Mouse (Mus musculus) heart, postnatal 0 days (tissue): ENCODE data around the gene Il13. TPM values are rescaled to one million over a fixed set of nuclear protein-coding genes. Genes with fewer than 3 reads are reported as not detected.

Experiments used
- ATAC-seq: fragments of 200-750 bp; cut with Nextera tagmentation; 2 replicates; pipeline ENCODE4 v1.8.0; 2017; ENCODE audit warnings: low read depth, moderate number of reproducible peaks, moderate library complexity; ENCODE audit not compliant: insufficient read depth
- DNase-seq: peaks from one replicate; pipeline ENCODE4 v3.0.0-alpha.2; 2016; ENCODE audit warnings: low spot score
- H3K27ac ChIP-seq: fragments of 300-500 bp; sonication (generic); 2 replicates; pipeline ENCODE4 v1.5.1; 2014; ENCODE audit warnings: low read depth, mild to moderate bottlenecking
- H3K27me3 ChIP-seq: fragments of 300-500 bp; sonication (generic); 2 replicates; pipeline ENCODE4 v1.6.1; 2014; ENCODE audit warnings: low read length, mixed read lengths; ENCODE audit not compliant: control insufficient read depth, insufficient read depth
- H3K36me3 ChIP-seq: fragments of 300-500 bp; sonication (generic); replicated peaks from 2 replicates; pipeline ENCODE4 v1.6.1; 2014; ENCODE audit warnings: low read length, mixed read lengths; ENCODE audit not compliant: control insufficient read depth, insufficient read depth
- H3K4me1 ChIP-seq: fragments of 300-500 bp; sonication (generic); 2 replicates; pipeline ENCODE4 v1.6.1; 2014; ENCODE audit warnings: antibody characterized with exemption; ENCODE audit not compliant: control insufficient read depth, insufficient read depth
- H3K4me2 ChIP-seq: fragments of 300-500 bp; sonication (generic); 2 replicates; pipeline ENCODE4 v1.6.1; 2014; ENCODE audit warnings: low read depth, mild to moderate bottlenecking, low read length, moderate library complexity
- H3K4me3 ChIP-seq: fragments of 300-500 bp; sonication (generic); 2 replicates; pipeline ENCODE4 v1.5.1; 2014; ENCODE audit warnings: low read depth, low read length
- H3K9ac ChIP-seq: fragments of 300-500 bp; sonication (generic); replicated peaks from 2 replicates; pipeline ENCODE4 v1.6.1; 2014; ENCODE audit warnings: low read depth, low read length, mixed read lengths
- H3K9me3 ChIP-seq: fragments of 300-500 bp; sonication (generic); replicated peaks from 2 replicates; pipeline ENCODE4 v1.6.1; 2016; ENCODE audit warnings: low read length; ENCODE audit not compliant: control insufficient read depth
- CTCF ChIP-seq: IDR thresholded peaks from 2 replicates; pipeline ENCODE4 v1.5.1; 2016; ENCODE audit warnings: antibody characterized with exemption, control low read depth, low read depth
- EP300 ChIP-seq: IDR thresholded peaks from 2 replicates; pipeline ENCODE4 v1.6.1; 2016; ENCODE audit warnings: antibody characterized with exemption, low read depth
- WGBS: fragments of 180-500 bp; shearing (Covaris S2); extraction: QIAGEN DNeasy Blood & Tissue Kit; methylation state at CpG from one replicate; pipeline ENCODE4 v1.1.7; 2014; 5-methylcytosine and 5-hydroxymethylcytosine counted together
- polyA plus RNA-seq: library from polyadenylated mRNA; unstranded; fragments of >200 nt; fragmentation: Nextera tagmentation; extraction: Ambion mirVana; gene quantifications from 2 replicates; pipeline ENCODE4 v1.2.1, GENCODE M21; 2015
- total RNA-seq: library from RNA; depleted of rRNA; stranded (reverse); fragments of >200 nt; gene quantifications from 2 replicates; pipeline ENCODE4 v1.2.3, GENCODE M21; 2014; ENCODE audit warnings: low replicate concordance

The Il13 gene
- total and polyA plus RNA-seq, 2 experiments from 2014 or later, result not detected

- ATAC-seq, result no peak
- Histone ChIP-seq H3K27me3 (no peaks in the 10 kb centered on the region), H3K27ac (no peak overlapping the region)
Measured at GRCm38 (mm10) chr11:53615575-53615974, 18.9 kb downstream of the Il13 start.

GRCm38 (mm10) chr11:53615172-53615571 is 19.3 kb downstream of the Il13 start:
- TF ChIP-seq EP300, result no peak
- Histone ChIP-seq H3K4me1 (no peaks in the 10 kb centered on the region), H3K9me3 (no peaks in the 10 kb centered on the region), H3K4me2 (no peak overlapping the region), H3K4me3 (no peak overlapping the region), H3K36me3 (no peaks in the 10 kb centered on the region), H3K9ac (no peak overlapping the region), H3K27ac (no peak overlapping the region), H3K27me3 (no peaks in the 10 kb centered on the region)
- ATAC-seq (no peak), DNase-seq (no peak)
- WGBS, result 59% methylated on average over 6 of the region's 6 CpGs

More at GRCm38 (mm10) chr11:53615575-53615974, 18.9 kb downstream of the Il13 start:
- Histone ChIP-seq H3K9ac (no peak overlapping the region), H3K4me3 (no peak overlapping the region), H3K36me3 (no peaks in the 10 kb centered on the region), H3K4me2 (no peak overlapping the region), H3K4me1 (no peaks in the 10 kb centered on the region), H3K9me3 (no peaks in the 10 kb centered on the region)
- TF ChIP-seq EP300 (no peak), CTCF (no peak)
- 86% methylated on average over 8 of the region's 8 CpGs for WGBS
- DNase-seq, result no peak

DNA sequence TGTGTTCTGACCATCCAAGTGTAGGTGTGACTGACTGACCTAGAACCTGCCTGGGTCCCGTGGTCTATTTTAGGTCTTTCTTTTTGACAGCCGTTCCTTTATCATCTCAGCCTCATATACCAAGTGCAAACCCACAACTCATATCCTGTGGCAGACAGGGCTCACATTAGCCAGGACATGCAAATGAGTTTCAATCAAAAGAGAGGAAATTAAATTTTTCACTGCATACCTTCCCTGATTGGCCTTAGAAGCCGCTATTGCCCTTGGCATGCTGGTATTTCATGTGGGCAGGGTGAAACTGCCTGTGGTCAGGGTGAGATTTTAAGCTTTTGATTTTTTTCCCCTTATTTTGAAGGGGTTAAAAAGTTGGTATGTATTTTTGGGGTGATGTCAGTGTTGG is 24.8 kb downstream of the Il13 start:
- Histone ChIP-seq H3K27me3 (no peaks in the 10 kb centered on the region), H3K27ac (no peak overlapping the region), H3K9ac (no peak overlapping the region), H3K9me3 (no peaks in the 10 kb centered on the region), H3K36me3 (no peaks in the 10 kb centered on the region), H3K4me3 (no peak overlapping the region), H3K4me1 (no peaks in the 10 kb centered on the region), H3K4me2 (no peak overlapping the region)
- 59% methylated on average over 3 of the region's 3 CpGs for WGBS
- ATAC-seq (no peak), DNase-seq (no peak)
- TF ChIP-seq EP300, result no peak
- no peak for TF ChIP-seq CTCF

DNA sequence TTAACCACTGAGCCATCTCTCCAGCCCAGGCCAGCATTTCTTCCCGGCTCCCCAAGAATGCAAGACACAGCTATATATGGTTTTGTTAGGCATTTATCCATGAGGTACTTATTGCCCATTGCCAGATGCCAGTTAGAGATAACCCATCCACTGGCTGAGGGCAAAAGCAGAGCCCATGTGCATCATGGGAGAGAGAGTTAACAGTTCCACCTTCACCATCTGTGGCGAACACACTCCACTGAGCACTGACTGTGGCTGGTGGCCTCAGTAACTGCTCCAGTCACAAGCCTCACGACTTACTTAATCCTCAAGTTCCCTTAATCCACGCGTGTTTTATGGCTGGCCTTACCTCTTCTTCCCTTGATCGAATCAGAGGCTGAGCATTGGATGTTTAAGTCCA is 25.3 kb downstream of the Il13 start:
- no peak overlapping the region for H3K9ac ChIP-seq
- no peak overlapping the region for H3K4me3 ChIP-seq
- no peak for DNase-seq
- H3K36me3 ChIP-seq, result no peaks in the 10 kb centered on the region
- H3K4me2 ChIP-seq, result no peak overlapping the region
- no peaks in the 10 kb centered on the region for H3K9me3 ChIP-seq
- TF ChIP-seq EP300, result no peak
- no peak for TF ChIP-seq CTCF
- no peak overlapping the region for H3K27ac ChIP-seq
- WGBS, result 78% methylated on average over 6 of the region's 6 CpGs
- no peaks in the 10 kb centered on the region for H3K4me1 ChIP-seq
- H3K27me3 ChIP-seq, result no peaks in the 10 kb centered on the region
- ATAC-seq, result no peak

GRCm38 (mm10) chr11:53605609-53606008 is 28.9 kb downstream of the Il13 start:
- Histone ChIP-seq H3K9ac (no peak overlapping the region), H3K4me3 (no peak overlapping the region), H3K27ac (no peak overlapping the region), H3K9me3 (no peaks in the 10 kb centered on the region), H3K27me3 (no peaks in the 10 kb centered on the region), H3K4me1 (no peaks in the 10 kb centered on the region), H3K36me3 (peaks cover 10% of the 10 kb centered on the region), H3K4me2 (peak overlapping the region; percentile 21; the same call in 1 of the 2 replicates)
- ATAC-seq (no peak), DNase-seq (no peak)
- WGBS, result 11% methylated on average over 12 of the region's 12 CpGs
- TF ChIP-seq EP300 (no peak), CTCF (no peak)

- no peak overlapping the region for H3K9ac ChIP-seq
- no peak overlapping the region for H3K27ac ChIP-seq
- H3K27me3 ChIP-seq, result no peaks in the 10 kb centered on the region
- H3K4me2 ChIP-seq, result no peak overlapping the region
- TF ChIP-seq CTCF, result no peak
- TF ChIP-seq EP300, result no peak
- H3K36me3 ChIP-seq, result peaks cover 11% of the 10 kb centered on the region
- 92% methylated on average over 3 of the region's 3 CpGs for WGBS
- H3K4me1 ChIP-seq, result no peaks in the 10 kb centered on the region
- no peak overlapping the region for H3K4me3 ChIP-seq
- no peak for DNase-seq
- no peaks in the 10 kb centered on the region for H3K9me3 ChIP-seq
- ATAC-seq, result no peak
Measured at GRCm38 (mm10) chr11:53604983-53605382, 29.5 kb downstream of the Il13 start.
